28 mouse cellular contexts compared by ENCODE assay signal in the genomic region with DNA sequence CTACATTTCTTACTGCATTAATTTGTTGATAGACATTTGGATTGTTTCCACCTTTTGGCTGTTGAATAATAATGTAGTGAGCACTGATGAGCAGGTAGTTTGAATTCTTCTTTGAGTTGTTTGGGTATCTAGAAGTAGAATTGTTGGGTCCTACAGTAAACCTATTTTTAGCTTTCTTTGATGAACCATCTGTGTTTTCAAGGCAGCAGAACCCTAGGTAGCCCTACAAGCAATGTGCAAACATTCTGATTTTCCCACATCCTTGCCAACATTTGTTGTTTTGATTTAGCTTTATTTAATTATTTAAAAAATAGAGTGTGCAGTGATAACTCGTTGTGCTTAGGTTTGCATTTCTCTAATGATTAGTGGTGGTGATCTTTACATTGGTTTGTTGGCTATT.
"Had no signal": no experiment of that assay in that cellular context is flagged by ENCODE, and none has a peak within 500 bp of the region (broad histone marks: within the 10 kb centered on the region; RNA-seq: fewer than 3 reads in every experiment).

No protein-coding gene starts in this region.

- H3K4me3 ChIP-seq: limb, embryonic 10.5 days; limb, embryonic 12.5 days; limb, embryonic 13.5 days; limb, embryonic 15.5 days; liver, embryonic 12.5 days; liver, embryonic 13.5 days; liver, embryonic 15.5 days; lung, embryonic 15.5 days; midbrain, embryonic 10.5 days; midbrain, embryonic 12.5 days; midbrain, embryonic 13.5 days; midbrain, embryonic 15.5 days; neural tube, embryonic 12.5 days had no signal

- H3K4me2 ChIP-seq: limb, embryonic 12.5 days; limb, embryonic 13.5 days; limb, embryonic 15.5 days; liver, embryonic 11.5 days; liver, embryonic 13.5 days; lung, embryonic 14.5 days; lung, embryonic 15.5 days; midbrain, embryonic 11.5 days; midbrain, embryonic 12.5 days; midbrain, embryonic 13.5 days; midbrain, embryonic 15.5 days; neural tube, embryonic 12.5 days had no signal

- DNase-seq: left cerebral cortex, postnatal 4 days; liver; liver, embryonic 13.5 days; liver, postnatal 0 days; lung, adult 18-20 months; lung, adult 2 months; lung, postnatal 10 days; lung, postnatal 36 days; lung, postnatal 4 days; midbrain, embryonic 14.5 days had no signal

- H3K27me3 ChIP-seq: limb, embryonic 12.5 days; limb, embryonic 13.5 days; limb, embryonic 15.5 days; liver, embryonic 12.5 days; liver, embryonic 13.5 days; liver, embryonic 15.5 days; lung, embryonic 15.5 days; megakaryocyte, embryonic 14.5 days; midbrain, embryonic 12.5 days; midbrain, embryonic 13.5 days; midbrain, embryonic 15.5 days; neural tube, embryonic 12.5 days had no signal

- ATAC-seq: liver, embryonic 12.5 days; liver, postnatal 0 days; lung, postnatal 0 days; midbrain, embryonic 13.5 days; midbrain, embryonic 15.5 days; midbrain, embryonic 16.5 days had no signal

- H3K36me3 ChIP-seq: limb, embryonic 10.5 days; limb, embryonic 12.5 days; limb, embryonic 13.5 days; limb, embryonic 15.5 days; liver, embryonic 12.5 days; liver, embryonic 13.5 days; liver, embryonic 15.5 days; lung, embryonic 15.5 days; midbrain, embryonic 10.5 days; midbrain, embryonic 12.5 days; midbrain, embryonic 13.5 days; midbrain, embryonic 15.5 days; neural tube, embryonic 12.5 days had no signal
